Mouse (Mus musculus): Measurements from ENCODE around the gene Mamdc2.

Mamdc2 gene

GRCm38 (mm10) chr19:23435731-23436130 lies 12.5 kb downstream of the Mamdc2 start:
- no peak for DNase-seq (ENCODE audit: low read depth)

- no peak for DNase-seq (ENCODE audit: low read depth)
Observed at GRCm38 (mm10) chr19:23434433-23434832, 13.8 kb downstream of the Mamdc2 start.

- no peak for DNase-seq (ENCODE audit: low read depth)
Observed at GRCm38 (mm10) chr19:23417668-23418067, 30.6 kb downstream of the Mamdc2 start.

GRCm38 (mm10) chr19:23410800-23411199 lies 37.4 kb downstream of the Mamdc2 start:
- no peak for DNase-seq (ENCODE audit: low read depth)

GRCm38 (mm10) chr19:23410328-23410727 lies 37.9 kb downstream of the Mamdc2 start:
- DNase-seq (ENCODE audit: low read depth), result no peak

GRCm38 (mm10) chr19:23401469-23402135 lies 46.6 kb downstream of the Mamdc2 start:
- no peak for DNase-seq (ENCODE audit: low read depth)

- DNase-seq (ENCODE audit: low read depth), result peak; percentile 75
Observed at GRCm38 (mm10) chr19:23400485-23400884, 47.8 kb downstream of the Mamdc2 start.

GRCm38 (mm10) chr19:23395956-23396355 lies 52.3 kb downstream of the Mamdc2 start:
- DNase-seq (ENCODE audit: low read depth), result no peak

- DNase-seq (ENCODE audit: low read depth), result no peak
Observed at GRCm38 (mm10) chr19:23394597-23394996, 53.6 kb downstream of the Mamdc2 start.

- no peak for DNase-seq (ENCODE audit: low read depth)
Observed at GRCm38 (mm10) chr19:23388862-23389272, 59.4 kb downstream of the Mamdc2 start.

- no peak for DNase-seq (ENCODE audit: low read depth)
Observed at GRCm38 (mm10) chr19:23388083-23388861, 60.0 kb downstream of the Mamdc2 start.

- DNase-seq (ENCODE audit: low read depth), result no peak
Observed at GRCm38 (mm10) chr19:23382396-23382795, 65.8 kb downstream of the Mamdc2 start.

- no peak for DNase-seq (ENCODE audit: low read depth)
Observed at GRCm38 (mm10) chr19:23380968-23381367, 67.3 kb downstream of the Mamdc2 start.

- no peak for DNase-seq (ENCODE audit: low read depth)
Observed at GRCm38 (mm10) chr19:23379752-23380504, 68.3 kb downstream of the Mamdc2 start.

GRCm38 (mm10) chr19:23376536-23377201 lies 71.6 kb downstream of the Mamdc2 start:
- no peak for DNase-seq (ENCODE audit: low read depth)

- no peak for DNase-seq (ENCODE audit: low read depth)
Observed at GRCm38 (mm10) chr19:23374941-23375656, 73.1 kb downstream of the Mamdc2 start.

- no peak for DNase-seq (ENCODE audit: low read depth)
Observed at GRCm38 (mm10) chr19:23373728-23374127, 74.5 kb downstream of the Mamdc2 start.

- no peak for DNase-seq (ENCODE audit: low read depth)
Observed at GRCm38 (mm10) chr19:23373287-23373686, 75.0 kb downstream of the Mamdc2 start.

- DNase-seq (ENCODE audit: low read depth), result no peak
Observed at GRCm38 (mm10) chr19:23369275-23369674, 79.0 kb downstream of the Mamdc2 start.

- no peak for DNase-seq (ENCODE audit: low read depth)
Observed at GRCm38 (mm10) chr19:23362006-23362405, 86.2 kb downstream of the Mamdc2 start.

GRCm38 (mm10) chr19:23361124-23361523 lies 87.1 kb downstream of the Mamdc2 start:
- no peak for DNase-seq (ENCODE audit: low read depth)

- DNase-seq (ENCODE audit: low read depth), result no peak
Observed at GRCm38 (mm10) chr19:23360536-23360935, 87.7 kb downstream of the Mamdc2 start.

All from fibroblast of lung, adult 2 months (primary cell).